Mouse (Mus musculus) brain, embryonic 14.5 days (tissue): Measurements from ENCODE around the gene Rsrc2.
A peak's percentile ranks its signal among the peaks of the same experiment; 100 is the strongest.

Experiments used
- CTCF ChIP-seq: fragments of 200-500 bp; IDR thresholded peaks from 2 replicates; pipeline ENCODE4 v1.5.1; 2012; ENCODE audit warnings: inconsistent platforms, mild to moderate bottlenecking, moderate library complexity, borderline replicate concordance; ENCODE audit not compliant: insufficient read depth, insufficient read length; ENCODE audit errors: extremely low read depth
- POLR2A ChIP-seq: fragments of 200-500 bp; IDR thresholded peaks from 2 replicates; pipeline ENCODE4 v1.6.1; 2012; ENCODE audit warnings: mild to moderate bottlenecking, inconsistent platforms, borderline replicate concordance; ENCODE audit not compliant: poor library complexity, insufficient read depth, insufficient read length, severe bottlenecking; ENCODE audit errors: extremely low read depth

DNA sequence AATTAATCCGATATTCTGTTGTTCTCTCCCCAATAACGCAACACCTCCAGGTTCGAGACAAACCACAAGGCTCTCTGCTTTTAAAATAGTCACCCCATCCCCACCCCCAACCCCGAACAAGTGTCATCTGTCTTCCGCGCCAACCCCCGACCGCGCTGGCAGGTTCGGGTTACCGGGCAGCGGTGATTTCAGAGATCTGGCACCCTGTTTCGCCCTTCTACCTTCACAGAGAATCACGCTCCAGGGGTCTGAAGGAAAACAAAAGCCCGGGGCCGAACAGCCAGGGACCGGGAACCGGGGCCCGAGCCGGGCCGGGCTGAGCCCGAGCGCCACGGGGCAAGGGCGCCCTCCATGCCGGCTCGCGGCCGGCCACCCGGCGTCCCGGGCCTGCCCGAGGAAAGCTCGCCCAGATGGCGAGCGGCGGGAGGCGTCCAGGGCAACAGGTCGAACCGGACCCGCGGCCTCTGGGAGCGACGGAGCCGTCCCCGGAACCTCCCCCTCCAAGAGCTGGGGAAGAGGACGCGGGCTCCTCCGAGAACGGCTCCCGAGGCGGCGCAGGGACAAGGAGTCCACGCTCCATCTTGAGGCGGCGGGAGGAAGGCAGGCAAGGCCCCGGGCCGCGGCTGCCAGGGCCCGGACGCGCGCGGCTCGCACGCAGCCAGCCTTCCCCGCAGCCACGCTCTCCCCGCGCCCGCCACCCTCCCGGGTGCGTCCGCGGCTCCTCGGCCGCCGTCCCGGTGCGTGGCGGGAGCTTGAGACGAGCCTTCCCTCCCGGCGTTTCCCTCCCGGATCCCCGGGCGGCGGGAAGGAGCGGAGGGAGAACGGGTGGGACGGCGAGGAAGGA is 65.6 kb downstream of the Rsrc2 start:
- TF ChIP-seq POLR2A (0 out of 2 replicates have a peak, but pooled peaks have one; percentile 11), CTCF (no peak)
